Mouse (Mus musculus) urinary bladder, adult 2 months (tissue): ENCODE measurements around the gene Angptl8. TPM values are rescaled to one million over a fixed set of nuclear protein-coding genes. Genes with fewer than 3 reads are reported as not detected.
"Not testable (repeated sequence)": the region's sequence is repeated elsewhere in the genome, so short reads cannot be mapped to it uniquely, and the experiment has no call there.

ENCODE experiments used
- DNase-seq: peaks from one replicate; pipeline ENCODE4 v3.0.0; 2022; ENCODE audit warnings: low spot score
- polyA plus RNA-seq: library from polyadenylated mRNA; depleted of rRNA; stranded (reverse); fragments of >200 nt; gene quantifications from 2 replicates; pipeline ENCODE4 v1.2.3, GENCODE M21; 2012; rRNA removed

Angptl8 gene
- polyA plus RNA-seq, result 1.2 and 2.0 TPM in 2 replicates

DNA sequence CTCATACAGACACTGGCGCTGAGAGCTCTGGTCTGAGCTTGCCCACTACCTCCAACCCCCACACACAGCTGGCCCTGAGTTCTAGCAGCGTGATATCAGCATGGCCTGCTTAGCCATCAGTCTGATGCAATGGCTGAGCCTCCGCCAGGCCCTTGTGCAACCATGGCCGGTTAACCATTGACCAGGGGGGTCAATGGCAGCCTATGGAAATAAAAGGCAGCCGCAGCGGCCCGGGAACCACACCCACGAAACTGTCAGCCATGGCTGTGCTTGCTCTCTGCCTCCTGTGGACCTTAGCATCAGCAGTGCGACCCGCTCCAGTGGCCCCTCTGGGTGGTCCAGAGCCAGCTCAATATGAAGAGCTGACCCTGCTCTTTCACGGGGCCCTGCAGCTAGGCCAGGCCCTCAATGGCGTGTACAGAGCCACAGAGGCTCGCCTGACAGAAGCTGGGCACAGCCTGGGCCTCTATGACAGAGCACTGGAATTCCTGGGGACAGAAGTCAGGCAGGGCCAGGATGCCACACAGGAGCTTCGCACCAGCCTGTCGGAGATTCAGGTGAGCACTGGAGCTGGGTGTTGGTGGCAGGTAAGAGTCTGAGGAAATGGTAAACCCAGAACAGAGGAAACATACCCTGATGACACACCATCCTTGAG lies at the start of gene Angptl8:
Gene Angptl8 (plus strand): TSS at position 253 of the 655 bp plus-strand sequence.
- DNase-seq, result no peak

DNA sequence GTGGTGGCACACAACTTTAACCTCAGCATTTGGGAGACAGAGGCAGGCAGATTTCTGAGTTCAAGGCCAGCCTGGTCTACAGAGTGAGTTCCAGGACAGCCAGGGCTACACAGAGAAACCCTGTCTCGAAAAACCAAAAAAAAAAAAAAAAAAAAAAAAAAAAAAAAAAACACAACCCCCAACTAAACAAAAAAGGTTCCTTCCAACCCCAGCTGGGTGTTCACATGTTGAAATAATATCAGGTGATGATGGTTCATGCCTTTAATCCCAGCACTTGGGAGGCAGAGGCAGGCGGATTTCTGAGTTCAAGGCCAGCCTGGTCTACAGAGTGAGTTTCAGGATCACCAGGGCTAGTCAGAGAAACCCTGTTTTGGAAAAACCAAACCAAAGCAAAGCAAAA lies 49.0 kb upstream of the Angptl8 start:
- not testable (repeated sequence) for DNase-seq

GRCm38 (mm10) chr9:21786906-21787305 lies 48.4 kb upstream of the Angptl8 start:
- peak; percentile 45 for DNase-seq

DNA sequence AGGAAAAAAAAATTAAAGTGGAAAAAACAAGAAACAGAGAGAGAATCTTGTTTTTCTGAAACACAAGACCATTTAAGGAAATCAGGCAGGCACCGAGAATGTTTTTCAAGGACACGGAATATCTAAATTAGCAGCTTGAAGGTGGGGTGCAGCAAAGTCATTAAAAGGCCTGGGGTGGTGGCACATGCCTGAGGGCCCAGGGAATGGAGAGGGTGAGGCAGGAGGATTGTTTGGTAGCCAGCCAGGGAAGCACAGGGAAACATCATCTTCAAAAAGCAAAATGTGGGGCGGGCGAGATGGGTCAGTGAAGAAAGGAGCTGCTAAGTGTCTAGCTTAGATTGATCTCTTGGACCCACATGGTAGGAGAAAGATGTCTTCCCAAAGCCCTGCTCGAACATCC lies 47.7 kb upstream of the Angptl8 start:
- DNase-seq, result no peak

DNA sequence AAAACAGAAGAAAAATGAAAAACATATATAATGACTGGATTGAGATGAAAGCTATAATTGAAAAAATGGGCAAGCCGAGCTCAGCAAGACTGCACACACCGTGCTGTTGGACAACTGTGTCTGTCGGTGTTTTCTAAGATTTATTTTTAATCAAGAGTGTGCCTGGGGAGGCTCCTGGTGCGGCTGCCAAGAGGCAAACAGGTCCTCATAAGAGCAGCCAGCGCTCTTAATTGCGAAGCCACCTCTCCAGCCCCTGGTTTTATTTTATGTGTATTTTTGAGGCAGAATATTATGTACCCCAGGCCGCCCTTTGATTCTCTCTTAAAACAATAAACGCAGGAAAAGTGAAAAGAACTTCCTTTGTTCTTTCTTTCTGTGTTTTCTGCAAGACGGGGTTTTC lies 47.1 kb upstream of the Angptl8 start:
- no peak for DNase-seq

- peak; percentile 37 for DNase-seq
Observed at GRCm38 (mm10) chr9:21791861-21792260, 43.4 kb upstream of the Angptl8 start.

DNA sequence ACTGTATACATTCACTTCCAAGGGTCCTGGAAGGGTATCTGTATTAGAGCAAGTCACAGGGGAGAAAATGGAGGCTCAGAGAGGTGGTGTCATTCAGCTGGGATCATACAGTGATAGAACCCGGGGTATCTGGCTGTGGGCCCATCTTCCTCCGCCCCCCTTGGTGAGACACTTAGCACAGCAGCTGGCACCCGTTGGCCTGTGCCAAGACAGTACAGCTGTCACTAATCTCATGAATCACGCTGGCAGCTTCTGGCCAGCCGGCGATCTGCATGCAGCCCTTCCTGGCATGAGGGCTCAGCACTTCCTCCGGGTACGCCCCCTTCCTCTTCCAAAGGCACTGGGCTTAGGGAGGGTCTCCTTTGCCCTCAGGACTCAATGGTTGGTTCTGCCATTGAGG lies 42.7 kb upstream of the Angptl8 start:
- DNase-seq, result peak; percentile 24

DNA sequence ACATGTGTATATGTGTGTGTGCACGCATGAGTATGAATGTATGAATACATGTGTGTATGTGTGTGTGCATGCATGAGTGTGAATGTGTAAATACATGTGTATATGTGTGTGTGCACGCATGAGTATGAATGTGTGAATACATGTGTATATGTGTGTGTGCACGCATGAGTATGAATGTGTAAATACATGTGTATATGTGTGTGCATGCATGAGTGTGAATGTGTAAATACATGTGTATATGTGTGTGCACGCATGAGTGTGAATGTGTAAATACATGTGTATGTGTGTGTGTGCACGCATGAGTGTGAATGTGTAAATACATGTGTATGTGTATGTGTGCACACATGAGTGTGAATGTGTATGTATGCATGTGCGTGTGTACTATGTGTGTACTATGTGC lies 41.8 kb upstream of the Angptl8 start:
- not testable (repeated sequence) for DNase-seq

- peak; percentile 22 for DNase-seq
Observed at GRCm38 (mm10) chr9:21794344-21794834, 40.9 kb upstream of the Angptl8 start.

DNA sequence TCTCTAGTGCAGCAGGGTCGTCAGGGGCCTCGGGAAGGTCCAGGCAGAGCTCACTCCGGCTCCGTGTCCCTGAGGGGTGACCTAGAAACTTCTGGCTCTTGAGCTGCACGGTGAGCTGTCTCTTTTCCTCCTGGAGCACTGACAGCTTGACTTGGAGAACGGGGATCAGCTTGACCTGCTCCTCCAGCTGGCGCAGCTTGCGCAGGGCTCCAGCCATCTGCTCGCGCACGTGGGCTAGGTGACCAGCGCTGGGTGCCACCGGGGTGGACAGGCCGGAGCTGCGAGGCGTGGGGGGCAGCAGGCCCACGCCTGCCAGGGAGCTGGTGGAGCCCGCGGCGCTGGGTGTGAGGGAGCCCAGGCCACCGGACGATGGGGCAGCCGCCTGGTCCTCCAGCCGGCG lies 40.4 kb upstream of the Angptl8 start:
- DNase-seq, result peak; percentile 20

- no peak for DNase-seq
Observed at GRCm38 (mm10) chr9:21795579-21795978, 39.7 kb upstream of the Angptl8 start.

GRCm38 (mm10) chr9:21796259-21796658 lies 39.1 kb upstream of the Angptl8 start:
- no peak for DNase-seq

- no peak for DNase-seq
Observed at GRCm38 (mm10) chr9:21796919-21797318, 38.4 kb upstream of the Angptl8 start.

GRCm38 (mm10) chr9:21797921-21798344 lies 37.4 kb upstream of the Angptl8 start:
- peak; percentile 68 for DNase-seq

GRCm38 (mm10) chr9:21798345-21799009 lies 36.8 kb upstream of the Angptl8 start, which contains the start of gene Kank2:
TSS of gene Kank2 (minus strand) at chr9:21798744.
- peak; percentile 94 for DNase-seq

DNA sequence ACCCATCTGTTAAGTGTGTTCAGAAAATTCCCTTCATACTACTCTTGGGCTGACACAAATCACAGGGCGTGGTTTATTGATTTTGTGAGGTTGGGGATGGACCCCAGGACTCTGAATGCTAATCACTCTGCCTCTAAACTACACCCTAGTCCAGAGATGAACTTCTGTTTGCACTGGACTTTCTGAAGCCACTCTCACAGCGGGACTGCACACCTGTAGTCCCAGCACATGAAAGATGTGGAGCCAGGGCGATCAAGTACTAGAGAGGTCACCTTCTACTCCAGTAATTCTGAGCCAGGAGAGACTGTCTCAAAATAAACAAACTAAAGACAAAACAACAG lies 36.3 kb upstream of the Angptl8 start:
- DNase-seq, result no peak

DNA sequence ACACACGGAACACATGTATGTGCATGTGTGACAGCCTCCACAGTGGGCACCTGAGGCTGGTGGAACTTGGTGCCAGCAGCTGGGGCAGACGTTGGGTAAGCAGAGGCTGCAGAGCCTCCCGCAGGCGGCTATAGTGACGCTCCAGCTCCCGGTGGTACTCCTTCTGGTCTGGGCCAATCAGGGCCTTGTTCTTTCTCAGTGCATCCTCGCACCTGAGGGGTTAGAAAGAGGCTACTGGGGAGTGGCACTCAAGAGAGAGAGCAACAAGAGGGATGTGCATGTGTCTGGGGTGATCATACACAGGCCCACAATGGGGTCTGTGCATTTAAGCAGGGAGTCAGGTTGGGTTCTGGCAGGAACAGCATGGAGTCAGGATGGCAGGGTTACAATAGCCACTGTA lies 34.2 kb upstream of the Angptl8 start:
- DNase-seq, result no peak

DNA sequence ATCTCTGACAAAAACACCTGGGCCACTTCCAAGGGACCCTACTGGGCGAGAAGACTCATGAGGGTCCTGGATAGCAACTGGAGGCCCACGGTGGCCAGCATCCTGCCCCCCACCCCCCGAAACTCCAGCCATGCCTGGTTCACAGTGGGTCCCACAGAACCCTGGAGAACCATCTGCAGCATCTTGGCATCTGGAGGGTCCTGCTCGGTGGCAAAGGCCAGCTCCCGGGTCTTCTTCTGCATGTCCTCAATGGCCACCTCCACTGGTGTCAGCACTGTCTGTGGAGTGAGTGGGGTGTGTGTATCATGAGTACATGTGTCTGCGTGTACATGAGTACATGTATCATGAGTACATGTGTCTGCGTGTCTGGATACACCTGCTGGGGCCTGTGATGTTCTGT lies 33.7 kb upstream of the Angptl8 start:
- DNase-seq, result no peak

- peak; percentile 76 for DNase-seq
Observed at GRCm38 (mm10) chr9:21803986-21804644, 31.2 kb upstream of the Angptl8 start.

- DNase-seq, result no peak
Observed at GRCm38 (mm10) chr9:21806363-21806762, 28.9 kb upstream of the Angptl8 start.

- DNase-seq, result no peak
Observed at GRCm38 (mm10) chr9:21806976-21807375, 28.3 kb upstream of the Angptl8 start.

GRCm38 (mm10) chr9:21808561-21808960 lies 26.7 kb upstream of the Angptl8 start:
- DNase-seq, result no peak

DNA sequence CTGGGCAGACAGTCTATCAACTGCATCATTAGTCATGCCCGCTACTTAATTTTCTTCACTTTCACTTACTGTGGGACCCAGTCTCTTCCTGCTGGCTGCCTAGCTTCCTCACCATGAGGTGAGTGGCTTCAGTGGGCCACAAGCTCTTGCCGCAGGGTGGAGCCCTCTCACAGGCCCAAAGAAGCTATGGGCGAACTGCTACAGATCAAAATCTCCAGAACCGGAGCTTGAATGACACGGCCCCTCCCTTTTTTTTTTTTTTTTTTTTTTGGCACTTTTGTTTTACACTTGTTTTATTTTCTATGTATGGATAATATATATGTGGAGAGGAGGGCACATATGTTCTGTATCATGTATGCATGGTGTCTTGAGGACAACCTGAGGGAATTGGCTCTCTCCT lies 24.1 kb upstream of the Angptl8 start:
- no peak for DNase-seq
